Mouse (Mus musculus): ENCODE measurements around the gene Capn12. TPM values are rescaled to one million over a fixed set of nuclear protein-coding genes. Genes with fewer than 3 reads are reported as not detected.

The Capn12 gene
- total RNA-seq (2021): under 1 TPM; 0.26 to 0.47 TPM

DNA sequence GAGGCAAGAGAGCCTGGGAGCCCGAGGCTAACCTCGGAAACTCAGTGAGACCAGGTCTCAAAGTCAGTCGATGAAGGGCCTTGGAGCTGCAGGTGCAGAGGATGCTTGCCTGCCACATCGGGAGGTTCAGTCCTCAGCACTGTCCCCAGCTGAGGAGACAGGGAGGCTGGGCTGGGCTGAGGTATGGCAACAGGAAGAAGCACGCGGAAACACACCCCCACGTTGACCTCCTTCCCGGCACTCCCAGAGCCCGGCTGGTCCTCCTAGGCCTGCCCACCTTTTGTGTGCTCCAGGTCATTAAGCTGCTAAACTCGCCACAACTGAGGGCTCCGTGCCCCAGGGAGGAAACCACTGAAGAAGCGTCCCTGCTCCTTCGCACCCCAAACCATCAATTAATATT is at the start of gene Capn12:
TSS of gene Capn12 (plus strand) at position 224 of the 400 bp plus-strand sequence.
- no peak for DNase-seq
- intact Hi-C loops (cut with DNase I): no loop called here

DNA sequence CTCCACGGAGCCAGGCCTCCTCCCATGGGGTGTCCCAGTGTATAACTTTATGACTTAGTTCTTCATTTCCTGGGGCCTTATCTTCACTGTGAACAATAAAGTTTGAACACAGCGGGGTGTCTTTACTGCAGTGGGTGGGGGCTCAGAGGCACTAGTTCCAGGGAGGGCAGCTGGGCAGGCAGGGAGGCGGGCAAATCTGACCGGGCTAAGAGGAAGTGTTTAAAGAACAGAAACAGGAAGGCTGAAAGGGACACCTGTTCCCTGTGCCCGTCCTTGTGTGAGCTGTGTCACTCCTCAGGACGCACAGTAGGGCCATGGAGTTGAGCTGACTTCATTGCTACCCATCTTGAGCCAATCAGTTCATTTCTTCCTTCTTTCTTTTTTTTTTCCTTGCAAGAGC is 49.1 kb upstream of the Capn12 start:
- intact Hi-C loops (cut with DNase I): no loop called here
- peak in 1 of 2 experiments; percentile 13 for DNase-seq

DNA sequence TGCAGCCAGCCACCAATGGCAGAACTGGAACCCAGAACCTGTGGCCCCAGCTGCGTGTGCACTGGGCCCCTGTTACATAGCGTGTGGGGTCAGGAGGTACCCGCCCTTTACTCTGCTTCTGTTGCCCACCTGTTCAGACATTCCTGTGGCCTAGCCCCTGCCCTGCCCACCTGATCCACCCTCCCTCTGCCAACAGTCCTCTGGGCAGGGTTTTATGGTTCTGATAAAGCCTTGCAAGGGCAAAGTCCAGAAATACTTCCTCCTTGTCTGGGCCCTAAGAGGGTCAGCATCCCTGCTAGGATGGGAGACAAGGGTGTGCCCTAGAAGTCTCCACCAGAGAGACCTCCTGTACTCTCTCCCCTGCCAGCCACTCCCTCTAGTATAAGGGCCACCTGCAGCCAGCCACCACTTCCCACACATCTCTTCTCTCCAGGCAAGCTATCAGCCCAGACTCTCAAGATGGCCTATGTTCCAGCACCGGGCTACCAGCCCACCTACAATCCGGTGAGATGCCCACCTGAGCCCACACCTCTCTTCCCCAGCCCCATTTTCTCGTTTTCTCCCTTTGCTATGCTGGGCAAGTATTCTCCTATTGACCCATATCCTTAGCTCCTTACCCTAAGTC is 47.4 kb upstream of the Capn12 start, which contains the start of gene Lgals4:
TSS of gene Lgals4 (plus strand) at position 132 of the 625 bp plus-strand sequence.
- intact Hi-C loops (cut with DNase I): no loop called here
- peak in 1 of 2 experiments; percentile 26 for DNase-seq

DNA sequence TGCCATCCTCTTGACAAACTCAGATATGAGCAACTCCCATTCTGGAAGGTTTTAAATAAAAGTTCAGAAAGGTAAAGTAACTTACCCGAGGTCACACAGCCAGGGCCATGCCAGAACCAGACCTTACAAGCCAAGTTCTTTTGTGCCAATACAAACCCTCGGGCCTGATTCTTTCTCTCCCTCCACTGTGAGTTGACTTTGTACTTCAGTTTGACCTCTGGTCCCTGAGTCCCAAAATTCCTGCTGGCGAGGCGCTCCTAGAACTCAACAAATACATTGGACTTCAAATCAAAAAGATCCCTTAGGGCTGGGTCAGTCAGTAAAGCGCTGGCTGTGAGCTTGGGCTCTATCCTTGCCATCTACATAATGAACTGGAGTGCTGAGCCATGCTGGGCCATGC is 44.3 kb upstream of the Capn12 start:
- no peak for DNase-seq
- intact Hi-C loops (cut with DNase I): no loop called here

DNA sequence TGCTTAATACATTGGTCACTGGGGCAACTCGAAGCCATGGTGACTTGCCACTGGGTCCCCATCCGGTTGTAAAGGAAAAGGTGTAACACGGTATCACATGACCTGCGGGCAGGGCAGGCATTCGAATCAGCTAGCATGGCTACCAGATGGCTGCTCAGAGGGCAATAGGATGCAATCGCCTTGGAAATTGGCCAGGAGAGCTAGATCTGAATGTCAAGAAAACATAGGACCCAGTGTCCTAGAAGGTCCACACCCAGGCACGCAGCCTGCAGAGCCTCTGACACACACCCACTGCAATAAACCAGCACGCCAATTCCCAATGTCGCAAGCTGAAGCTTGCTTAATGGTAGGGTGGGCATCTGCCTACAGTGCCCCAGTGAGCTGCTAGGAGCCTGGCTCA is 42.9 kb upstream of the Capn12 start:
- no peak for DNase-seq

DNA sequence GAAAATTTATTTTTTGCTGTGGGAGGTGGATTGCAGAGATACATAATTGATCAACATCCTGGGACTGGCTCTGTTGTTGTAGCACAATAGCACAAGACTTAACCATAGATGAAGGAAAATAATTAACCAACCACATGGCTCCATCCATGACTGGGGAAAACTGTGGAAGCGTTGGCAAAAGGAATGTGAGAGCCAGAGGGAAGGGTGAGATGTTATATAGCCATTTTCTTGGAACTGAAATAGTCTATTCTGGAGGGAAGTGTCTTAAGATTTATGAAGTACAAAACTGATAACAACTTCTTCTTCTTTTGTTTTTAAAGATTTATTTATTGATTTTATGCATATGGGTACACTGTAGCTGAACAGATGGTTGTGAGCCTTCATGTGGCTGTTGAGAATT is 33.9 kb upstream of the Capn12 start:
- intact Hi-C loops (cut with DNase I): no loop called here
- DNase-seq: no peak

More for the DNA sequence above, 42.9 kb upstream of the Capn12 start:
- intact Hi-C loops (cut with DNase I): no loop called here

DNA sequence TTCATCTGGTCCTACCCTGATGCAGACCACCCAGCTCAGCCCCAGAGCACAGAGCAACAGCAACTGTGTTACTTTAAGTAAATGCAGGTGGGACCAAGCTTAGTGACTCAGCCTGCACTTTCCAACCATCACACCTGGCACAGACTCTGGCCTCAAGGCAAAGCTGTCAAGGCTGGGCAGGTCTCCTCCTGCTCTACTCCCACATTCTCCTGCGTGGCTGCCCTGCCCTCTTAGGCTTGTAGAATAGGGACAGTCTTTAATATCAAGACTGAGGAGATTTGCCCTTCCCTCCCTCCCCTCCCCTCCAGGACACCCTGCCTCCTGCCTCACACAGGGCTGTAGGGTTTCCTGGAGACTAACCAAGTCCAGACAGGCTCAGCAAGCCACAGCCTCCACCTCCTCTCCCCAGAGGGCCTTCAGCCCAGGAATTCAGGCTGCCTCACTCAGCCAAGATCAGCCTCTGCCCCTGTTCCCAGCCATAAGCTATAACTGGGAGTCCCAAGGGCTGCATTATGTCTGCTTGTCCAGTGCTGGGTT is 31.5 kb upstream of the Capn12 start:
- peak in 1 of 2 experiments; percentile 35 for DNase-seq
- intact Hi-C loops (cut with DNase I): no loop called here

DNA sequence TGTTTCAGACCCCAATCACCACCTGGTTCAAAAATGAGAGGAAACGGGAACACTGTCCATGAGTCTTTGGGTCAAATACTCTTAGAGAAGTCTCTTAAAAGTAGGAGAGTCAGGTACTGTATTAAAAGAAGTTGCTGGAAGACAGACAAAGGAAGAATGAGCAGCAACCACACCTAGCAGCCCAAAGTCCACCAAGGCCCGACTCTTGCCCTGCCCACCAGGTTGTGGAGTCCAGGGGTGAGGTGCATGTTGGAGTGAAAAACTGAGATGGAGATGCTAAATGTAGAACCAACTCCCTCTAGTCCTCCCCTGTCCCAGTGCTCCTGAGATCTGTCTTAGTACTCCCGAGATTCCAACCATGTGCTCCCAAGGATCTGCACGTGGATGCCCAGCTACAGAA is 30.6 kb upstream of the Capn12 start:
- DNase-seq: no peak
- intact Hi-C loops (cut with DNase I): no loop called here

DNA sequence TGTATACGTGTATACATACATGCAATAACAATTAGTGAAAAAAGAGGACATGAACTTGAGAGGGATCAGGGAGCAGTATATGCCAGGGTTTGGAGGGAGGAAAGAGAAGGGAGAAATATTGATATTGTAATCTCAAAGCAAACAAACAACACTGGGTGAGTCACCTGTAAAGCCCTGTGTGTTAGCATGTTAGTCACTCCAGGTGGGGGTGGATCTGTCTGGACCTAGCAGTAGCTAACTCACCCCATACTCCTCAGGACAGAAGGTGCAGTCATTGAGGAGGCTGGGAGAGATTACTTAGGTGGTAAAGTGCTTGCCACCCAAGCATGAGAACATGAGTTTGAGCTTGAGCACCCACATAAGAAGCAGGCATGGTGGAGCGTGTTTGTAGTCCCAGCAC is 21.3 kb upstream of the Capn12 start:
- intact Hi-C loops (cut with DNase I): no loop called here
- DNase-seq: no peak

DNA sequence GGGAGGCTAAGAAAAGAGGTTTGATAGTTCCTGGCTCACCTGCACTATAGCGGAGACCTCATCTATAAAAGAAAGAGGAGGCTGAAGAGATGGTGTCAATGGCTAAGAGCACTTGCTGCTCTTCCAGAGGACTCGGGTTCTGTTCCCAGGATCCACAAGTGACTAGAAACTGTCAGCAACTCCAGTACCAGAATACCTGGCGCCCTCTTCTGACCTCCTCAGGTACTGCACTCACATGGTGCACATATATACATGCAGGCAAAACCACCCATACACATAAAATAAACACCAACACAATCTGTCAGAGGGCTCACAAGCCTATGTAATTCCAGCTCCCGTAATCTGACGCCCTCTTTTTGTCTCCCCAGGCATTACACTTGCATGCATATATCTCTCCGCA is 20.3 kb upstream of the Capn12 start:
- intact Hi-C loops (cut with DNase I): no loop called here

DNA sequence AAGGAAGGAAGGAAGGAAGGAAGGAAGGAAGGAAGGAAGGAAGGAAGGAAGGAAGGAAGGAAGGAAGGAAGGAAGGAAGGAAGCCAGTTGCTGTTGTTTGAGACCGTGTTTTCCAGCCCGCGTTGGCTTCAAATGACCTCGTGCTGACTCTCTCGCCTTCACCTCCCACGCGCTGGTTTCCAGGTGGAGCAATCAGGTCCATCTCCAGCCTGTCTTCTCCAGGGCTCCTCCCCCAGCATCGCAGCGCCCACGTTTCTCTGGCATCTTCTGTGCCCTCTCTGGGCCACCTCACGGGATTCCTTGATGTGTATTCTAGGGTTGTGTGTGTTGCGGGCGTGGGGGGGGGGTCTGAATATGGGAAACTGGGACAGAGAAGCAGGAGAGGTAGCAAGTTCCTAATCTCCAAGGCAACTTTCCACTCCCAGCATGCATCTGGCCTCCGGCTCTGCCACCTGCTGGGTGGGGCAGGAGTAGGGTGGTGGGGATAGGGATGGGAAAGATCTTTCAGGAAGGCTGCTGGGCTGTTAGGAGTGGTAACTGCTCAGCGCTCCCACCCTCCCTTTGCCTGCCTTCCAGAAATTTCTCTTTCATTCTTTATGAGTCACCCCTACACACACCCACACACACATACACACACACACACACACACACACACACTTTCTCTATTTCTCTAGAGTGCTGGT is 18.3 kb upstream of the Capn12 start:
- intact Hi-C loops (cut with DNase I): no loop called here
- DNase-seq: no peak

More for the DNA sequence above, 20.3 kb upstream of the Capn12 start:
- DNase-seq: no peak

DNA sequence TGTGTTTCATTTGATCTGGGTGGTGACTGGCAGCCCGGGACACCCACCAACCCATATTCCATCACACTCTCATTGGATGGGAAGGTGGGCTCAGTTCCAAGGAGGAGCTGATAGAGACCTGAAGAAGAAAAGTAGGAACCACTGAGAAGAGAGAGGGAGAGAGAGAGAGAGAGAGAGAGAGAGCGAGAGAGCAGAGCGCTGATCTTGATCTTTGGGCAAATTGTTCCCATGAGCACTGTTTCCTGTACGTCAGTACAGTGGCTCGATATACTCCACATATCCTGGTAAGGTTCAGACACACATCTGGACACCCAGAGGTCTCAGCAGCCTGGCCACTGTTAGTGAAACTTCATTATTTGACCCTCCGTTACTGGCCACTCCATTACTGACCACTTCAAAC is 17.7 kb upstream of the Capn12 start, which contains the start of gene Lgals7:
TSS of gene Lgals7 (plus strand) at position 314 of the 400 bp plus-strand sequence.
- intact Hi-C loops (cut with DNase I): no loop called here
- DNase-seq: no peak

DNA sequence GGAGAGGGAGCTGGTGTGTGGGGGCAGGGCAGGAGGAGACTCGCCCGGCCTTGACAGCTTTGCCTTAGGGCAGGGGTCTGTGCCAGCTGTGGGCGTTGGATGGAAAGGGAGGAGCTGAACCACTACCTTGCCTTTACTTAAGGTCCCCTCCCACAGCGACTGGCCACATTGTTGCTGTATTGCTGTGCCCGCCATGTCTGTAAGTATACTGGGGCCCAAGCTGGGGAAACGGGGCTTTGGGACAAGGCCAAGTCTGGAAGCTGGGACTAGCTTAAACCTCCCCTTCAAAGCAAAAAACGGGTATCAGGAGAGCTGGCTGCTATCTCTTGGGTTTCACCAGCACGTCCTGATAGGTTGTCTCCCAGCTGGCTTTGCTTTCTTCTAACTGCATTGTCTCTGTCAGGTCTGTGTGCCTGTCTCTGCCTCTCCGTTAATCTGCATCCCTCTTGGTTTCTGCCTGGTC is 16.9 kb upstream of the Capn12 start:
- DNase-seq: no peak
- intact Hi-C loops (cut with DNase I): no loop called here

DNA sequence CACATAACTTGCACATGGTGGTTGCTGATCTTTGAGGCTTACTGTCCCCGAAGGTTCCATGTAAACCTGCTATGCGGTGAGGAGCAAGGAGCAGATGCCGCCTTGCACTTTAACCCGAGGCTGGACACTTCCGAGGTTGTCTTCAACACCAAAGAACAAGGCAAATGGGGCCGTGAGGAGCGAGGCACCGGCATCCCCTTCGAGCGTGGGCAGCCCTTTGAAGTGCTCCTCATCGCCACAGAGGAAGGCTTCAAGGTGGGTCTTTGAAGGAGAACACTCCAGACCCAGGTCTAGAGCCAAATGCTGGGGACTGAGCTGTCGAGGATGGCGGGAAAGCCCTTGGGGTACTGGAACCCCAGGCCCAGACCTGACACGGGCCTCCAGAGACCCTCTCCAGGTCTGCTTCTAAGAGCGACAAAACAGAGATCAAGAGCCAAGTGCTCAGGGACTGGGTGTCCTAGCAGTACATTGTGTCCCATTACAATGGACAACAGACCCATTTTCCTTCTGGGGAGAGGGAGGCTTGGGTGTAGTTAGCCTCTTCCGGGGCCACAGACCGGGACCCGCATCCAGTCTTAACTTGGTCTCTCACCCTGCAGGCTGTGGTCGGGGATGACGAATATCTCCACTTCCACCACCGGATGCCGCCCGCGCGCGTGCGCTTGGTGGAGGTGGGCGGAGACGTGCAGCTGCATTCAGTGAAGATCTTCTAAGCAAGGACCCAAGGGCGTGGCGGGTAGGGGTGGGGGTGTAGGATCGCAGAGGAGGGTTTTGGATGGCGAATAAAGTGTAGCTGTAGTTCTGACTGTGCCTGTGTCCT is 15.5 kb upstream of the Capn12 start:
- DNase-seq: peak; percentile 87 to 88
- intact Hi-C loops (cut with DNase I): loop anchor here (2.0 kb wide), 2 partner anchors 39 to 85 kb away; no protein-coding TSS in a partner anchor

DNA sequence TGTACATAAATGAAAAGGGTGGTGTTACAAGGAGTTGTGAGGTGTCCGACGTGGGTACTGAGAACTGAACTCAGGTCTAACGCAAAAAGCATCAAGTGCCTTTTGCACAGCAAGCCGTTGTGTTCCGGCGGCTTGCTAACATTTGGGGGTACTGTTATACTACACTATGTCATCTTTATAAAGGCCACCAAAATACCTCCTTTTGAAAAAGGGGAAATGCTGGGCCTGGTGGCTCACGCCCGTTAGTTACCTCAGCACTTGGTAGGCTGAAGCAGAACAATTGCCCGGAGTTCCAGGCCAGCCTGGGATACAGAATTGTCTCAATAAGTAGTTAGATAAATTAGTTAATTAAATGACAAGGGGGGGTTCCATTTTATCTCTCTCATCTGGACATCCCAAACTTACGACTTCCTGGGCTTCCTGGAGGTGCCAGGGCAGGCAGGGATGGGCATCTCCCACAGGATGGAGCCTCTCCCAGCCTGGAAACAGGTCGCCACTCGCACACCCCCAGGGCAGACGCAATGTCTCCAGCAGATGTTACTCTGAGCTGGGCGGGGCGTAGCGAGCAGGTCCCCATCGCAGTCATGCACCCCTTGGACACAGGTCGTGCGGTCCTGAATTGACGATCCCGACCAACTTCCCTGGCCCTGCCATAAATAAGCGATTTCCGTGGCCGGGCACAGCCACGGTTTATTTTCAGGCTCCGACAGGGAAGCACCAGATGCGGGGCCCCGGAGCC is 14.3 kb upstream of the Capn12 start:
- no peak for DNase-seq
- intact Hi-C loops (cut with DNase I): loop anchor here (1.0 to 2.0 kb wide), 3 partner anchors 40 to 86 kb away; no protein-coding TSS in a partner anchor

DNA sequence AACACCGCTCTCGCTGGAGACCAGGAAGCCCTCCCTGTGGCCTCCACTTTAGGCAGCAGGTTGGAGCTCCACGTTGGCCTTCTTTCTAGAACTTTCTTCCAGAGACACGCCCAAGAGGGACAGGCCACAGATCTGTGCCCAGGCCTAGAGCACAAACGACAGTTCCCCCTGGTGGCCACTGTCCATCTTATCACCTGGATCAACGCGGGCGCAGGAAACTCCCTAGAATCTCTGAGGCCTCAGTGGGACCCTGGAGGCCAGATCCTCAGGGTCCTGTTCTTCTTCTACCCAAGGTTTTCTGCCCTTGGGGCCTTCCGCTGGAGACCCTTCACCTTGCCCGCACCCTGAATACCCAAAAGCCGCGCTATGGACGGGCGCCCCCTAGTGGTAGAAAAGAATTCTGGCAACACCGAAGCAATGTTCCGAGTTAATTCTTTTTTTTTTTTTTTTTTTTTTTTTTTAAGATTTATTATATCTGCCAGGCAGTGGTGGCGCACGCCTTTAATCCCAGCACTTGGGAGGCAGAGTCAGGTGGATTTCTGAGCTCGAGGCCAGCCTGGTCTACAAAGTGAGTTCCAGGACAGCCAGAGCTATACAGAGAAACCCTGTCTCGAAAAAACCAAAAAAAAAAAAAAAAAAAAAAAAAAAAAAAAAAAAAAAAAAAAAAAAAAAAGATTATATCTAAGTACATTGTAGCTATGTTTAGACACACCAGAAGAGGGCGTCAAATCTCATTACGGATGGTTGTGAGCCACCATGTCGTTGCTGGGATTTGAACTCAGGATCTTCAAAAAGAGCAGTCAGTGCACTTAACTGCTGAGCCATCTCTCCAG is 13.5 kb upstream of the Capn12 start:
- intact Hi-C loops (cut with DNase I): loop anchor here (1.0 to 2.0 kb wide), 3 partner anchors 41 to 87 kb away; no protein-coding TSS in a partner anchor
- peak; percentile 83 to 91 for DNase-seq

DNA sequence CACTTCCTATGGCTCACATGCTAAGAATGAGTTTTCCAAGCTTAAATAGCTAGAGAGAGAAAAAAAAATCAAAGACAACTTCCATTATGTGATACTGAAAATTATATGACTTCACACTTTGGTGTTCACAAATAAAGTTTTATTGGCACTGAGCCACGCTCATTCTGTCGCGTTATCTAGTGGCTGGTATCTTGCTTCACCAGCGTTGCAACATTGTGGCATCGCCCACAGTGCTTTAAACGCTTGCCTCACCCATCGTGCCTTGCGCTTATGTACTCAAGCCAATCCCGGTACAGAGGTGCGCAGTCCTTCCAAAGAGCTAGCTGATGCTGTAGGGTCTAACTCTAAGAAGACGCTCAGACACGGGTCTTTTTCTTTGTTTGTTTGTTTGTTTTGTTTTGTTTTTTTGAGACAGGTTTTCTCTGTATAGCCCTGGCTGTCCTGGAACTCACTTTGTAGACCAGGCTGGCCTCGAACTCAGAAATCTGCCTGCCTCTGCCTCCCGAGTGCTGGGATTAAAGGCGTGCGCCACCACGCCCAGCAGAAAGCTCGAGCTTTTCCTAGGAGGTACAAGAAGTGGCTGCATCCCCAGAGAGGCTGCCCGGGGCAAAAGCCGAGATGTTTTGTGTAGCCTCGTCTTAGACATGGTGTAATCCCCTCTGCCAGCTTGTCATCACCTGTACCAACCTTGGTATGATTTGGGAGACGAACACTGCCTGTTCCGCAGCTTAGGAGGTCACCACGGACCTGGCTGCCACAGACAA is 10.1 kb upstream of the Capn12 start:
- DNase-seq: no peak
- intact Hi-C loops (cut with DNase I): no loop called here

DNA sequence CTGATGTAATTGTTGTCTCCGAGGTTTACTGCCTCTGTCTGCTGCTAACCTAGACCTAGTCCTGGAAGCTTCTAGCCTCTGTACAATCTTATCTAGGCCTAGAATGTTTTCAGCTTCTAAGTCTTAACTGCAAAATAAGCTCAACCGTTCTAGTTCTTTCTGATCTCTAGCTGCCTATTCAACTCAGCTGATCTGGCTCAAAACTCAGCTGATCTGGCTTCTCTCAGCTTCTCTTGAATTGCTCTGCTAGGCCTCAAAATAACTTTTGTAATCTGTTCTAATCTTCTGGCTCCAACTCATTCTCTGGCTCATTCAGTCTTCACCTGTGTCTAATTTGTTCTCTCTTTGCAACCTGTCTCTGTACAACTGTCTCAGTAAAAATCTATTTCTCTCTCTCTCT is 6.7 kb upstream of the Capn12 start:
- no peak for DNase-seq
- intact Hi-C loops (cut with DNase I): no loop called here

DNA sequence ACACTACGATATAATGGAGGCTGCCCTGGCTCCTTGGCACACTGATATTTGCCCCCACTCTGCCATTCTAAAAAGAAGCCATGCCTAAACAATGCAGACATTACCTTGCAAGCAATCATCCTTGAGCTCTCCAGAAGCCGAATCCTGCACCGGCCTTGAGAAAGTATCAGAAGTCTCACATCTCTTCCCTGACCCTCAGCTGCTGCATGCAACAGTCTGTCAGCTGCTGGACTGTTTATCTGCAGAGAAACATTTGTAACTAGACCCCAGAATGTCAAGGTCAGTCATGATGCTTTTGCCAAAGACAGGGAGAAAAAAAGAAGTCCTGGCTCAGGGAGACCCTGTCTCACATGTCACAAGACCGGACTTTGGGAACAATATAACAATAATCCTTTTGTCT is 5.1 kb upstream of the Capn12 start:
- intact Hi-C loops (cut with DNase I): no loop called here
- no peak for DNase-seq
